Mouse (Mus musculus): ENCODE results near the gene Mrpl58. TPM values are rescaled to one million over a fixed set of nuclear protein-coding genes. Genes with fewer than 3 reads are reported as not detected.

Mrpl58 gene
- total RNA-seq, 2 experiments from 2014 or later: 113 to 118 TPM

DNA sequence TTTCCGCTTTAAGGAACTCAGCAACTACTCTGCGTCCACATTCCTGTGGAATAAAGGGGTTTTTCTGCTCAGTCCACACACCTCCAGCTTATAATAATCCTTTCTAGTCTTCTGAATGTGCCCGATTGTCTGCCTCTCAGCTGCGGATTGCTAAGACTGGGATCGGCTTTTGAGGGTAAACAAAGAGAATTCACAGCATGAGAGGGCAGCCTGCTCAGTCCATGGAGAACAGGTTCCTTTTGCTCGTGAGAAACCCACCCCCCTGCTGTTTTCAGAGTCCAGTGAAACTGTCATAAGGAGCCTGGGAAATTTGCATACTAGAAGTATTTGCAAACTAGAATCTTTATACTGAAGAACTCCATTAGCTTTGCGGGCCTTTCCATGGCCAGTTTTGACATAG lies 6.0 kb downstream of the Mrpl58 start:
- H3K4me3 ChIP-seq: no peak overlapping the region
- intact Hi-C loops (cut with DNase I): no loop called here
- no peak for TF ChIP-seq CTCF (IDR thresholded peaks at IDR 0.05)
- DNase-seq (ENCODE audit: extremely low spot score in 1 of 2, low spot score in 2 of 2): no peak
- no peak overlapping the region; the same call in 1 of the 2 replicates for H3K27ac ChIP-seq

DNA sequence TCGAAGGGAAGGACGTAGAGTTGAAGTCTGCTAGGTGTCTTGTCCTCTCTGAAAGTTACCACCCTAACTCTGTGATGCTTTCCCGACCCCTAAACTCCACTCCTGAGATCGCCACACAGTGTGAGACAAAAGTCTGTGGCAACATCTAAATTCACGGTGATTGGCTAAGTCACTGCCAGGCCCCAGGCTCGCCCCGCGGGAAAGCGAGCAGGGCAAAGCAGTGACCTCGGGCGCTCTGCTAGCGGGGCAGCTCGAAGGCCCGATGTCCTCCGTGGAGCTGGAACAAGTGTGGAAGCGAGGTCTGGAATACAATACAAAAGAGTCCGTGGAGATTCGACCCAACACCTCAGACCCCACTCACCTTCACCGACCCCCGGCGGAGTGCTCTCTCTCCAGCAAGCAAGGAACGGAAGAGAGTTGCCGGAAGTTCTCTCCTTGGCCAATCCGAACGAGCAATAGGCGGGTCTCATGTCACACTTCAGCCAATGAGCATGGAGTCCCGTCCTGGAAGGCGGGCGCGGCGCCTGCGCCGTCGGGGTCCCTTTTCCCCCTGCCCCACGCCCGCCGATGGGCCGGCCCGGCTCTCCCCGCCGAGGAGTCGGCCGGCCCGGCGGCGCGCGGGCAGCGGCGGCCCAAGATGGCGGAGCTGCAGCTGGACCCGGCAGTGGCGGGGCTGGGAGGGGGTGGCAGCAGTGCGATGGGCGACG lies 16.1 kb downstream of the Mrpl58 start, which contains the start of the genes Atp5h and Kctd2:
TSS of gene Atp5h (minus strand) at position 432 of the 707 bp plus-strand sequence.
TSS of gene Kctd2 (plus strand) at position 598 of the 707 bp plus-strand sequence.
- H3K27ac ChIP-seq: peak within 1 kb of the TSS; percentile 93
- no peak for TF ChIP-seq CTCF (IDR thresholded peaks at IDR 0.05)
- DNase-seq (ENCODE audit: extremely low spot score in 1 of 2, low spot score in 2 of 2): peak; percentile 93 to 94
- H3K4me3 ChIP-seq: peak within 1 kb of the TSS; percentile 94
- intact Hi-C loops (cut with DNase I): loop anchor here (2.0 kb wide), 1 partner anchor 55 kb away; the partner anchor contains the start of gene Armc7

DNA sequence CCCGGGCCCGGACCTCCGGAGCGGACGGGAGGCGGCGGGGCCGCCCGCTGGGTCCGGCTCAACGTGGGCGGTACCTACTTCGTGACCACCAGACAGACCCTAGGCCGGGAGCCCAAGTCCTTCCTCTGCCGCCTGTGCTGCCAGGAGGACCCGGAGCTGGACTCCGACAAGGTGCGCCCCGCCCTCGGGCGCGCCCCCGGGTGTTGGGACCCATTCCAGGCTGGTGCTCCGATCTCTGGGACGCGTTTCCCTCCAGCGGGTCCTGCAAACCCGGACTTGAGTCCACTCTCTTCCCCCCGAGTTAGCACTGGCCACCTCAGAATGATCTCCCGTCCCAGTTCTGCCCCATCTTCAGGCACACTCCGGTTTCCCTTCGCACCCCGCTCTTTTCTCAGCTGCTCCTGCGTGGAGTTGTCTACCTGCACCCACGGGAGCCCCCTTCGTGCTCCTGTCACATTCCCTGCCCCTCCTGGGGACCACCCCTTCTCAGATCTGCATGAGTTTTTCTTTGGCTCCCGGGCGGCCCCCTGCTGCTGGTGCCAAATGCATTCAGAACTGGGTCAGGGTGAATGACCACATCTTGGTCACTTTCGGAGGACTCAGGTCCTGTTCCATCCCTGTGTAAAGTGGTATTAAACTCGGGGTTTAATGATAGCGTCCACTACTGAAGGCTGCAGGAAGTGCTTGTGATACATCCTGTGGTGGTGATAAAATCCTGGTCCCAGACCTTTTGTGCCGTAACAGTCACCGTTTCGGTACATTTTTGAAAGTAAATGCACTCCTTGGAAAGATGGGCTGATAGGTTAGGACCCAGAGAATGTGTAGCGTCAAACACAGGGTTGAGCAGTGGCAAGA lies 17.0 kb downstream of the Mrpl58 start:
- intact Hi-C loops (cut with DNase I): loop anchor here (2.0 kb wide), 1 partner anchor 54 kb away; the partner anchor contains the start of gene Armc7
- H3K27ac ChIP-seq: peak overlapping the region; percentile 93
- TF ChIP-seq CTCF (IDR thresholded peaks at IDR 0.05): no peak; the same call in 1 of the 2 replicates
- H3K4me3 ChIP-seq: peak overlapping the region; percentile 94
- peak; percentile 47 to 63 for DNase-seq (ENCODE audit: extremely low spot score in 1 of 2, low spot score in 2 of 2)

DNA sequence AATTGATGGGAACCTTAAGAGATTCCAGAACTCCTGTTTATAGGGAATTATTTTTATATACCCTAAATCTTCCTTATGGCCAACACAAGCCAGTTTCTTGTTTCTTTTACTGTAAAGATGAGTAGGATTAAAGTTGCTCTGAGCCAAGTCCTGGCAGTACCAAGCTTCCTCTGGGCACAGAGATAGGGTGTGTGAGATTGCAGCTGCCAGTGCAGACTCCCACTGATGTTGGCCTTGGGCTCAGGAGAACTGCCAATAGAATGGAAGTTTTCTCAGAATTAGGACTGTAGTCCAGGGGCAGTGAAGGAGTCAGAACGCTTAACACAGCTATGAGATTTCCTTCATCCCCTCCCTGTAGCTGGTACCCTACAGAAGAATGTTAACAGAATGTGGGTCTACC lies 17.8 kb downstream of the Mrpl58 start:
- no peak for TF ChIP-seq CTCF (IDR thresholded peaks at IDR 0.05)
- intact Hi-C loops (cut with DNase I): loop anchor here (2.0 kb wide), 1 partner anchor 53 kb away; the partner anchor contains the start of gene Armc7
- DNase-seq (ENCODE audit: extremely low spot score in 1 of 2, low spot score in 2 of 2): no peak
- Histone ChIP-seq H3K4me3 (peak overlapping the region; percentile 94), H3K27ac (peak overlapping the region; percentile 93)

DNA sequence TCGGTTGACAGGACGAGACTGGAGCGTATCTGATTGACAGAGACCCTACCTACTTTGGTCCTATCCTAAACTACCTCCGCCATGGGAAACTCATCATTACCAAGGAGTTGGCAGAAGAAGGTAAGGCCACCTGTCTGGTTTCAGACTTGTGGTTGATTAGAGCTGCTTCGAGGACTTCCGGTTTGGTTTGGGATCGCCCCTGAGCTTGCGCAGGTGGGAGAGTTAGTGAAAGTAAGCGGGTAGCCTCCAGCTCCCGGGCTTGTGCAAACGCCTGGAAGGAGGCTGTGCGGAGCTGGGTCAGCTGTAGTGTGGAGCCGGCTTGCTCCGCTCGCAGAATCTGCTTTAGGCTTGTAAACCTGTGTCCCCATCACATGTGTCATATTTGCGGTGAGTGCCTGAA lies 18.4 kb downstream of the Mrpl58 start:
- H3K27ac ChIP-seq: 0 out of 2 replicates have a peak overlapping the region, but pooled peaks have one; percentile 26
- intact Hi-C loops (cut with DNase I): loop anchor here (2.0 kb wide), 1 partner anchor 53 kb away; the partner anchor contains the start of gene Armc7
- no peak for TF ChIP-seq CTCF (IDR thresholded peaks at IDR 0.05)
- H3K4me3 ChIP-seq: no peak overlapping the region
- DNase-seq (ENCODE audit: extremely low spot score in 1 of 2, low spot score in 2 of 2): no peak

DNA sequence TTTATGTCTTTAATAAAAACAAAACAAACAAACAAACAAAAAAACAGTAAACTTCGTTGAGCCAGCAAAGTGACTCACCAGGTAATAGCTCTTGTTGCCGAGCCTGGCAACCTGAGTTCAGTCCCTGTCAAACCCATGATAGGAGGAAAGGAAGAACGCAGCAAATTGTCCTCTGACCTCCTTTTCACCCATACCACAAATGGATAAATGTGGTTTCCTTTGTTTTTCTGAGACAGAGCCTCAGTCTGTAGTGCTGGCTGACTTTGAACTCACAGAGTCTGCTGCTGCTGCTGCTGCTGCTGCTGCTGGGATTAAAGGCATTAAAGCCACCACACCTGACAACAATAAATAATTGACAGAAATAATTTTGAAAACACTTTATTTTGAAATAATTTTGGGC lies 19.5 kb downstream of the Mrpl58 start:
- no peak overlapping the region for H3K4me3 ChIP-seq
- H3K27ac ChIP-seq: no peak overlapping the region
- intact Hi-C loops (cut with DNase I): no loop called here
- no peak for TF ChIP-seq CTCF (IDR thresholded peaks at IDR 0.05)
- DNase-seq (ENCODE audit: extremely low spot score in 1 of 2, low spot score in 2 of 2): no peak

DNA sequence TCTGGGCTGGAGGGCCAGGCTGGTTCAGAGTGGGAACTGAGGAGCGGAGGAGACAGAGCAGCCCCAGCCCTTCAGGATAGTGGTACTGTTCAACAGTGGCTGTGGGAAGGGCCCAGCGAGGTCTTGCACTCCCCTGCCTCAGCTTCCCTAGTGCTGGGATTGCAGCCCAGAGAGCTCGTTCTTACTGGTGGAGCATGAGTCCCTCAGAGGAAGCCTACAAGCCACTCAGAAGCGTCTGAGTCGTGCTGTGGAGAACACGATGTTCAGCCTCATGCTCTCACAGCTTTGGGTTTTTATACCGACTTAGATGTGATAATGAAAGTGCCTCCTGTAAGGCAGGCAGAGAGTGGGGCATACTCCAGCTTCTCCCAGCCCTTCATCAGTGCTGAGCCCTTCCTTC lies 21.1 kb downstream of the Mrpl58 start:
- intact Hi-C loops (cut with DNase I): loop anchor here (5.0 kb wide), 1 partner anchor 113 kb away; the partner anchor contains the start of gene Sumo2
- H3K4me3 ChIP-seq: no peak overlapping the region
- no peak for DNase-seq (ENCODE audit: extremely low spot score in 1 of 2, low spot score in 2 of 2)
- H3K27ac ChIP-seq: no peak overlapping the region
- no peak for TF ChIP-seq CTCF (IDR thresholded peaks at IDR 0.05)

DNA sequence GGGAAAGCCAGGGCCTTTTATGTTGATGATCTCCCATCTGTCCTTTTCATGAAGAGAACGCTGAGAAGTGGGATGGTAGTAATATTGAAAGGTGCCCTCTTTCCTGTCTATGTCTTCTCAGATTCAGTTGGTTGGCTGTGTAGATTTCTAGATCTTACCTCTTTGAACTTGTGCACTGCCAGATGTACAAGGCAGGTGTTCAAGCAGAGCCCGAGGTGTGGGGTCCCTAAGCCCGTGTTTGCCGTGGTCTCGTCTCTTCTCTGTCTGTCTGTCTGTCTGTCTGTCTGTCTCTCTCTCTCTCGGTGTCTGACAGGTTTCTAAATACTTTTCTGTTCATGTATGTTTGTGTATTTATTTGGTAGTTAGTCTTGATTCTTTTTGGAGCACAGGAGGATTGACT lies 22.1 kb downstream of the Mrpl58 start:
- intact Hi-C loops (cut with DNase I): loop anchor here (5.0 kb wide), 1 partner anchor 112 kb away; the partner anchor contains the start of gene Sumo2
- TF ChIP-seq CTCF (IDR thresholded peaks at IDR 0.05): no peak
- no peak overlapping the region for H3K4me3 ChIP-seq
- no peak for DNase-seq (ENCODE audit: extremely low spot score in 1 of 2, low spot score in 2 of 2)
- H3K27ac ChIP-seq: no peak overlapping the region

DNA sequence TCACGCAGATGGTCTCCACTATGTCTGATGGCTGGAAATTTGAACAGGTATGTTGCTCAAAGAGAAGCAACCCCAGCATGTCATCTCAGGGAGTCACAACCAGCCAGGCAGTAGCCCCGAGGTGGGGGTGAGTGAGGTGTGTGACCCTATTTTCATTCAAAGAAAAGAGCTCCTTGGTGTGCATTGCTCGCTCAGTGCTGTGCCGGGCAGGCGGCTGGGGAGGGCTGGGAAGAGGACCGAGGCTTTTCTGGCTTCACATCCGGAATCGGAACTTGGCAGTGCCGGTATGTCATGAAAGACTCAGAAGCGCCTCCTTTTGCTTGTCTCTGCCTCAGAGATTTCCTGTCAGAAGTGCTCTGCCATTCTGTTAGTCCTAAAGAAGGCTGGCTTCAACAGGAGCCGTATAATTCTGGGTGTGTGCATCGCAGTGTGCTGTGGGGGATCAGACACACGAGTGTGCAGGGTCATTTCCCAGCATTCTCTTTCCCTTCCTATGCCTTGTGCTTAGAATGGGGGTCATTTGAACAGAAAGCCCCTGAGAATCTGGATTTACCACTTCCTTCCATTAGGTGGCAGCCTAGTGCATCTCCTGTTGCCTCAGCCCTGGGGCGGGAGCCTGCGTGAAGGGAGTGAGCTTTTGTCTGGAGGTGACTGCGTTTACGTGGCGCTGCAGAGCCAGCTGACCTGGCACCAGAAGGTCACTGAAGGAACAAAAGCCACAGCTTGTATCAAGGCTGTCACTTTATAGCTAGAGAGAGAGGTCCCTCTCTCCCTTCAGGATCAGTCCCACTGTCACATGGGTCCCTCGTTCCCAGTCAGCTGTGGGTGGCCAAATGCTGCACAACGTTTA lies 24.2 kb downstream of the Mrpl58 start:
- peak overlapping the region; percentile 1; the same call in 1 of the 2 replicates for H3K4me3 ChIP-seq
- peak; percentile 67 to 69 for DNase-seq (ENCODE audit: extremely low spot score in 1 of 2, low spot score in 2 of 2)
- TF ChIP-seq CTCF (IDR thresholded peaks at IDR 0.05): peak; percentile 83
- intact Hi-C loops (cut with DNase I): loop anchor here (1.0 to 5.0 kb wide), 2 partner anchors 47 to 110 kb away; partner anchors contain the start of gene Sumo2
- H3K27ac ChIP-seq: peak overlapping the region; percentile 71

DNA sequence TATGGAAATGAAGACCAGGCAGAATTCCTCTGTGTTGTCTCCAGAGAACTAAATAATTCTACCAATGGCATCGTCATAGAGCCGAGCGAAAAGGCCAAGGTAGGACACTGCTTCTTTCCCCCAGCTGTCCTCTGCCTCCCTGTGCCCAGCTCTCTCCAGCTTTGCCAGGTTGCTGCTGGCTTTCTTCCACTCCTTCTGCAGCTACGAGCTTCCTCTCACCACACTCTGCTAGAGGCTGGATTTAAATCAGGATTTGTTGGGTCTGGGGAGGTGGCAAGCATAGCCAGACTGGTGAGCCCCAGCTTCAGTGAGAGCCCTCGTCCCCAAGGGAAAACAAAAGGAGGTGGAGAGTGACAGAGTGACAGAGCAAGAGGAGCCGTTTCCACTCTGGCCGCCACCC lies 25.8 kb downstream of the Mrpl58 start:
- intact Hi-C loops (cut with DNase I): loop anchor here (5.0 kb wide), 1 partner anchor 108 kb away; the partner anchor contains the start of gene Sumo2
- no peak for TF ChIP-seq CTCF (IDR thresholded peaks at IDR 0.05)
- H3K27ac ChIP-seq: peak overlapping the region; percentile 68
- H3K4me3 ChIP-seq: no peak overlapping the region
- DNase-seq (ENCODE audit: extremely low spot score in 1 of 2, low spot score in 2 of 2): no peak

DNA sequence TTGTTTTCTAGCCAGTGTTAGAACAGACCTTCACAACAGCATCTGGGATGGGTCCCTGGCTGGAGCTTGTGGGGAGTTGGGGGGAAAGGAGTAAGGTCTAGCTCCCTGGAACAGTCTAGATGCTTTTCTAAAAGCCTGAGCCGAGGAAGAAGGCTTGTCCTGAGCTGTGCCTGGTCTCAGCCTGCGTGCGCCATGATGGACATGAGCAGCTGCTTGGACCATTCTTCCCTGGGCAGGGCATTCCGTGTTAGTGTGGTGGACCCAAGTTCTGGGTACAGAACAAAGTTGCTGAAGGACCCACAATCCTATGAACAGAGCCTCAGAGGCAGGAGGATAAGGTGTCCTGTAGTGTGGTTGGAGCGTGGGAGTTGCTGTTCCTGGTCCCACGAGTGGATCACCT lies 27.0 kb downstream of the Mrpl58 start:
- DNase-seq (ENCODE audit: extremely low spot score in 1 of 2, low spot score in 2 of 2): no peak
- no peak overlapping the region for H3K27ac ChIP-seq
- no peak for TF ChIP-seq CTCF (IDR thresholded peaks at IDR 0.05)
- intact Hi-C loops (cut with DNase I): no loop called here
- H3K4me3 ChIP-seq: no peak overlapping the region

Measured in left cerebral cortex, adult 2 months (tissue).